Mouse (Mus musculus): ENCODE data around the gene Tcn2. TPM values are rescaled to one million over a fixed set of nuclear protein-coding genes. Genes with fewer than 3 reads are reported as not detected.
"Not testable (repeated sequence)": the region's sequence is repeated elsewhere in the genome, so short reads cannot be mapped to it uniquely, and the experiment has no call there.

Gene Tcn2
- 10 to 100 TPM; 15.3 to 15.5 TPM for total RNA-seq (2021)
- long read RNA-seq, experiment 1, transcript Tcn2-207 (10 exons, 2,027 nt), result major isoform, 5 of 19 reads
- long read RNA-seq, experiment 1, partial matches to known transcripts, result 5 of 19 reads
- long read RNA-seq, experiment 1, other reads (novel, unspliced or antisense), result 6 of 19 reads
- long read RNA-seq, experiment 2, partial matches to known transcripts, result 9 of 23 reads
- long read RNA-seq, experiment 2, other reads (novel, unspliced or antisense), result 9 of 23 reads

DNA sequence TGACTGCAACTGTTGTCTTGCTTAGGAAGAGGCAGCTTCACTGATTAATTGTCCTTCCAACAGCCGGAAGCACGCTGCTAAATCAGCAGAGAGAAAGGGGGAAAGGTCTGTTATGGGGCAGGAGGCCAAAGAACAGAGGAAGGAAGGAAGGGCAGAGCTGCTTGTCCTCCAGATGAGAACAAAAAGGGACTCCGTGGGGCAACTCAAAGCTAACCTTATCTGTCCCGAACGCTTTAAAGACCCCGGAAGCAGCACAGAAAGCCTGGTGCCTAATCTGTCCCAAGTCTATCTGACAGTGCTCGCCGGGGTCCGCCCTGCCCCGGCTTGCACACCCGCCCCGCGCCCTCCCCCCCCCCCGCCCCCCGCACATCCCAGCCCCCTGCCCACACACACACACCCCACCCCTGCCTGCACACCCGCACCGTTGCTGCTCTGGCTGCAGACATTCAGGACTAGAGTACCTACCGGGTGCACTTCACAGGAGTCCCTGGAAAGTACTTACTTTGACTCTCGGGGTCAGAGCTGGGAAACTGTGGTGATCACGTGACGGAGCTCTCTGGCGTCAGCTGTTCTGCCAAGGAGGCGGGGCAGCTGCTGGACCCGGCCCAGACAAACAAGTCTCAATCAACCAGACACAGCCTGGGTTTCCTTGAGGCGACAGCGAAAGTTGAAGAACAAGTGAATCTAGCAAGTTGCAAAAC lies at the start of gene Tcn2:
TSS of gene Tcn2 (minus strand) at position 649 of the 701 bp plus-strand sequence.
- intact Hi-C loops (cut with DNase I), result no loop called here
- DNase-seq, result peak; percentile 79 to 84

DNA sequence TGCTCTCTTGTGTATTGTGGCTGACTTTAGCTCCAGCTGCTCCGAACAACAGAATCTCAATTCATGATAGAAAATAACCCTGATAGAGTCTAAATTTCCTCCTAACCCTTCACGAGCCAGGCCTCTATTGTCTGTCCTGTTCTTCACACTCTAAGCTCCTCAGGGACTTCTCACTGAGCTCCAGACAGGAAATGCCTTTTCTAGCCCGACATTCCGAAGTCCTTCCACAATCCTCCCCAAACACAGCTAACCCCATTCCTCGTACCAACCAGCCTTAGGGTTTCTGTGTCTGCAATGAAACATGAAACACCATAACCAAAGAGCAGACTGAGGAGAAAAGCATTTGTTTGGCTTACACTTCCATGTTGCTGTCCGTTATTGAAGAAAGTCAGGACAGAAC lies 49.6 kb upstream of the Tcn2 start:
- intact Hi-C loops (cut with DNase I), result no loop called here
- no peak for DNase-seq

DNA sequence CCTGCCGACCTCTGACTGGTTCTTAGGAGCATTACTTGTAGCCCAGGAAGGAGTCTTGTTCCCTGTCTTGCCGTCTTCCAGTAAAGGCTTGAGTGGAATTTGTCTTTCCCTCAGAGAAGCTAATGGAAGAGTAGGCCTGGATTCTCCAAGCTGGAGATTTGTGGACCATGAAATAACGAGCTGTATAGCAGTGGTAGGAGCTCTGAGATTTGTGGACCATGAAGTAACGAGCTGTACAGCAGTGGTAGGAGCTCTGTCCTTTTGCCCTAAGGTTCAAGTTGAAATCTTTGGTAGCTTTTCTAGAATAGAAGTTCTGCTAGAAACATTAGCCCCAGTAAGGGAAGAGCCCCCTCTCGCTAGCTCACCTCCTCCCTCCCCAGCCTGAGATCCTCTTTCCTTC lies 46.5 kb upstream of the Tcn2 start:
- DNase-seq, result no peak
- intact Hi-C loops (cut with DNase I), result no loop called here

DNA sequence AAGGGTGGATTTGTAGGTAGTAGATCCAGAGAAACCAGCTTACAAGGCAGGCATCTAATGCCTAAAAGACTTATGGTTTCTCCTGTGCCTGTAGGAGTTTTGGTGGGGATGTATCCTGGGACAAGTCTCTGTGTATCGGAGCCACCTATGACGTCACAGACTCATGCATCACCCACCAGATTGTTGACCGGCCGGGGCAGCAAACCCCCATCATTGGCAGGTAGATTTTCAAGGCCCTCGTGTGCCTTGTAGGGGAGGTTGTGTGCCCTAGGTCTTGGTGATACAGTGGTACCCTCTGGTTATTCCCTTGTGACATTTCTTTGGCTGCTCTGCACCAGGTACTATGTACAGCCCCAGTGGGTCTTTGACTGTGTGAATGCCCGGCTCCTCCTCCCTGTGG lies 44.7 kb upstream of the Tcn2 start, which contains the start of gene 4930556J24Rik:
TSS of gene 4930556J24Rik (minus strand) at position 101 of the 400 bp plus-strand sequence.
- intact Hi-C loops (cut with DNase I), result no loop called here
- DNase-seq, result no peak

DNA sequence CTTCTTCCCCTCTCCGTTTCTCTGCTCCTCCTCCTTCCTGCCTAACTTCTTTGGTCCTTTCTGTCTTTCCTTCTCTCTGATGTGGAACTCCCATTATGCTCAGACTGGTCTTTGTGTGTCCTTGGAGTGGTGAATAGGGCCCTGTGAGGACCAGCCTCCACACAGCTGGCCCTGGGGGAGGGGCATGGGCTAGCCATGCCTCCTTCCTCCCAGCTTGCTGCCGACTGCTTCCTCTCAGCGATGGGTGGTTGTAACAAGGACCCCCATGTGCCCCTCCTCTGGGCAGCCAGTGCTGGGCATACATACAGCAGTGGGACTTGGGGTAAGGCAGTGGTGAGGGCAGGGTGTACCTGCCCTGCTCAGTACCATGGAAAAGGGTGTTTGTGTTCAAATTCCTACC lies 42.4 kb upstream of the Tcn2 start:
- intact Hi-C loops (cut with DNase I), result no loop called here
- peak in 1 of 2 experiments; percentile 8 for DNase-seq

DNA sequence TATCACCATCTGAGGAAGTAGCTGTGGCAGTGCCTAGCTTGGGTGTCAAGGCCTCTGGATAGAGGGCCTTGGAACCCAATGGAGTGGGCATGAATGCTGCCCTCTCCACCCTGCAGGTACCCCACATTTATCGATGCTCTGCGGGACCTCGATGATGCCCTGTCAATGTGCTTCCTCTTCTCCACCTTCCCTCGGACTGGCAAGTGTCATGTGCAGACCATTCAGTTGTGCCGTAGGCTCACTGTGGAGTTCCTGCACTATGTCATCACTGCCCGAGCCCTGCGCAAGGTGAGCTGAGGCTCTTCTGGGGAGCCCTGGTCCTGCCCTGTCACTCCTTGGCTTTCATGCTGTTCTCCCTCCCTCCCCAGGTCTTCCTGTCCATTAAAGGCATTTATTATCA lies 41.1 kb upstream of the Tcn2 start:
- intact Hi-C loops (cut with DNase I), result no loop called here
- DNase-seq, result peak in 1 of 2 experiments; percentile 9

DNA sequence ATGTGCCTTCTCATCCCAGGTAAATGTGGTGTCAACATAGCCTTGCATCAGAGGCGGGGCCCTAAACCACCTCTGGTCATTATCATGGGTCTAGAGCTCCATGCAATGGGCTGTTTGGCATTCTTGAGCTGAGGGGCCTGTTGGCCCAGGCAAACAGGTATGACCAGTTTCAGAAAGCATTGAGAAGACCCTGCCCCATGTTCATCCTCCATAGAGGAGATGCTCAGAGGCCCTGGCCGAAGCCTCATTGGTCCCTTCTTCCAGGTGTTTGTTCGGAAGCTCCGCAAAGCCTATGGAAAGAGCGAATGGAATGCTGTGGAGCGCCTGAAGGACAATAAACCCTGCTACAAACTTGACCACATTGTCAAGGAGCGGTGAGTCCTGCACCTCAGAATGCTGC lies 38.4 kb upstream of the Tcn2 start:
- no peak for DNase-seq
- intact Hi-C loops (cut with DNase I), result no loop called here

DNA sequence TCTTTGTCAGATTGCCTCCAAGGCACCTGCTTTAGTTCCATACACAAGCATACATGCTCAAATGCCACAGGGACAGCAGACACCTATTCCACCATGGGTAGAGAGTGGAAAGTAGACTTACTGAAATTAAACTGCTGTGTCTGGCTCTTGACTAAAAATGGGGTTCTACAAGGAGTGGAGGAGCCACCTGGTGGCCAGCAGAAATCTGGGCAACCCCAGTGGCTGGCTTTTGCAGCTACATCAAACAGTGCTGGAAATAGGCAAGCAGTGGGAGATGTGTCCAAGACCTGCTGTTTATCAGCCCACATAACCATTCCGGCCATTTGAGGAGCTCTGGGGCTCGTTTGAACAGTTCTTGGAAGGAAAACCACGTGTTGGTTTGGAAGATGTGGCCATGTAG lies 37.9 kb upstream of the Tcn2 start:
- intact Hi-C loops (cut with DNase I), result no loop called here
- no peak for DNase-seq

DNA sequence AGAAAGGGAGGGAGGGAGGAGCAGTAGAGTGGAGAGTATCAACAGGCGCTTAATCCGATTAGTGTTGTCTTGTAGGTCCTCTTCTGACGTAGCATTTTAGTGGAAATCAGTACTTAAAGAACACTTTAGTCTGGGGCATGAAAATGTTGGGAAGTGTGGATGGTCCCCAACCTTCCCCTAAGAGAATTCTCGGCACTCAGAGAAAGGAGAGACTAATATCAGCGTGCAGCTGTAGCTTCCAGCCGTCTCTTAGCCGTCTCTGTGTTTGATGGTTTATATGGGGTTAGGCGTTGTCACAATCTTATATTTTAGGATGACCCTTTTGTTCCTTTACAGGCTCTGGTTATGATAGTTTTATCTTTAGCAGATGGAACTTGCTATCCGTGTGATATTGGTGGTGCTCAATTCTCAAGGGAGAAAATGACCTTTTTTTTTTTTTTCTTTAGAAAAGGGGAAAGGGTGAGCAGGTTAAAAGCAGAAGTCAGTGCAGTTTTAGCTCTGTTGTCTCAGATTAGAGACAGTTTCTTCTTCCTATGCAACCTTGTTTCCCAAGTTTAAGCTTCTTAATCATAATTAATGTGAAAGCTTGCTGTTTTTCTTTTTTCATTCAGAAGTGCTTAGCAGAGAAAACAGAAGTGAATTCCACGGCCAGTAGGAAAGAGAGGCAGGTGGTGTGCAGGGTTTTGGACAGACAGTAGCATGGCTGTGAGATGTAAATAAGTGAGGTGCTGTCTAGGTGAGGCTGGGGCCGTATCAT lies 32.6 kb upstream of the Tcn2 start:
- intact Hi-C loops (cut with DNase I), result no loop called here

DNA sequence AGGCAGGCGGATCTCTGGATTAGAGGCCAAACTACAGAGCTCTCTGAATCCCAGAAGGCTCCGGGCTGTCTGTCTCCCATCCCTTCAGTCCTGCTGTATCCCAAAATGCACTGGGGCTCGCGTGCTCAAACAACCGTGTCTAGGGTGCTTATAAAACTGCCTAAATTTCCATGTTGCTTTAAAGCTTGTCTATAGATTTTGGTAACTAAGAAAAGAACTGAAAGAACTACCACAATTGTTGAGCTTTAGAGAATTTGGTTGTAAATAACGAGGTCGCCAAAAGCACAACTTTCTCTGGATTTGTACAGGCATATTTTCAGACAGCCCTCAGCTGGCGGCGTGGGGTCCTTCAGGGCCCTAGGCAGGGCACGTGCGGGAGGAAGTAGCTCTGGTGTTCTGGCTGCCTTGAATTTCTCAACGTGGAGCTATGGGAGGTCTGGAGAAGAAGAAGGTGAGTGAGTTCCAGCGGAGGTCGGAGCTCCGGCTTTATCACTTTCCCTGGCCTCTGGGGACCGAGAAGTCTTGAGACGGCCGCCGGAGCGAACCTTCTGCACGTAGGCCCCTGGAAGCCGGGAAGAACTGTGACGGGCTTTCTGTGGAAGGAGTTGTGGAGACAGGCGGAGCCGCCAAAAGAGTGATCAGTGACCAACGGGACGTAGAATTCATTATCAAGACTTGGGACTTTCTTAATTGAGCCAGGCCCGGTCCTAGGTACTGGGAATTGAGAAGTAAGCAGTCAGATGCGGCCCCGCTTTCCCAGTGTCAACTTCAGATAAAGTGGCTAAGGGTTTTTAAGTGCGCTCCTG lies 31.9 kb upstream of the Tcn2 start, which contains the start of gene Pes1:
TSS of gene Pes1 (plus strand) at position 366 of the 806 bp plus-strand sequence.
- peak; percentile 65 to 72 for DNase-seq
- intact Hi-C loops (cut with DNase I), result no loop called here

More for the DNA sequence above, 32.6 kb upstream of the Tcn2 start:
- no peak for DNase-seq

DNA sequence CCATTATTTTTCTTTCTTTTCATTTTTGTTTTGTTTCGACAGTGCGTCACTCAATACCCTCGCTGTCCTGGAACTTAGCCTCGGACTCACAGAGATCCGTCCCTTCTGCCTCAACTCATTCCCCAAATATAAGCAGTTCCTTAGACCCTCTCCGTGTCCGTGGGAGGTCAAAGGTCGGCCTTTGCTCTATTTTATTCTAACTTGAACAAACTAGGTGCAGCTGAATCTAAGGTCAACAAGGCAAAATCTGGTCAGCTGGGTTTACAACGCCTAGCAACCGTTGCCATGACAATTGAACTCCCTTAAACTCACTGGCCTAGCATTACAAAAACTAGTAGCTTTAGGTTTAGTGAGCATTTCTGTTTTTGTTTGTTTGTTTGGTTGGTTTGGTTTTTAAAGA lies 31.2 kb upstream of the Tcn2 start:
- intact Hi-C loops (cut with DNase I), result no loop called here
- no peak for DNase-seq

DNA sequence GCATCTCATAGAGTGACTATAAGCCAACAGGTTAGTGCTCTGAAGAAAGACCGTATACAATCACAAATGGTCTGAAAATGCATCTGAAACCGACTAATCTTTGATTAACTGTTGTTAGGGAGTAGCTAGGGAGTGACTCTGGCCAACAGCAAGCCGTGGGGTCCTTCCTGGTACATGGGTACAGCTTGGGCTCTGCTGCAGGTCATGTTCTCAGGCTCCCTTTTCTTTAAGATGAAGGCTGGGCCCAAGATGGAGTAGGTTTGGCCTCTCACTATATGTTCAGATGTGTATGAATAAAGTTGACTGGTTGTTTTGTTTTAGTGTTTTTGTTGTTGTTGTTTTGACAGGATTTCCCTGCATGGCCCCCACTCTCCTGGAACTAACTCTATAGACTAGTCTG lies 29.8 kb upstream of the Tcn2 start:
- no peak for DNase-seq
- intact Hi-C loops (cut with DNase I), result no loop called here

DNA sequence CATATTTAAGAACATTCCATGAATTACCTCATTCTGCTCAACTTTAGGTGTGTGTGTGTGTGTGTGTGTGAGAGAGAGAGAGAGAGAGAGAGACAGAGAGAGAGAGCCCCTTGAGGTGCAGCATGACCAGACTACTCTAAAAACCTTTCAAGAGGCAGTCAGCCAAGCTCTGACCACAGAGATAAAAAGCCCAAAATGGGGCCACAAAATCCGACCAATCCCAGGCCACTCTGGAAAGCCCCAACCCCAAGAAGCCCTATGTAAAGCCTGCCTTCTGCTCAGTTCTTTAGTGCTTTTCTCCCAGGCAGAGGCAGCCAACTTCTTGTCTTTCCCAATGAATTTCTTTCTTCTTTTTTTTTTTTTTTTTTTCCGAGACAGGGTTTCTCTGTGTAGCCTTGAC lies 28.9 kb upstream of the Tcn2 start:
- no peak for DNase-seq
- intact Hi-C loops (cut with DNase I), result no loop called here

DNA sequence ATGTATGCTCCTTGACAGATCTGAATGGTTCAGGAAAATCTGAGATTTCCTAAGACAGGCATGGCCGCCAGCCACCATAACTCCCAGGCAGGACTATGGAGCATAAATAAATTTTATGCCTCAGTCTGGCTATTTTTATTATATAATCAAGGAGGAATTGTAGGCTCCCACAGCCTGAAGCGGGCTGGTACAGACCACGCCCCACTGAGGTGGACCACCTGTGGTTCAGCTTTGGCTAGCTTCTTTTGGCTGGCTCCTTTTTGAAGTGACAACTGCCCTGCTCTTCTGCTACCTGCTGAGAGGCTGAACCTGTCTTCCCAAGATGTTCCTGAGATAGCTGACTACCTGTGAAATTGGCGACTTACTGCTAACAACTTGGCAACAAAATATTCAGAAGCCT lies 23.4 kb upstream of the Tcn2 start:
- intact Hi-C loops (cut with DNase I); DNase-seq: not testable (repeated sequence)

DNA sequence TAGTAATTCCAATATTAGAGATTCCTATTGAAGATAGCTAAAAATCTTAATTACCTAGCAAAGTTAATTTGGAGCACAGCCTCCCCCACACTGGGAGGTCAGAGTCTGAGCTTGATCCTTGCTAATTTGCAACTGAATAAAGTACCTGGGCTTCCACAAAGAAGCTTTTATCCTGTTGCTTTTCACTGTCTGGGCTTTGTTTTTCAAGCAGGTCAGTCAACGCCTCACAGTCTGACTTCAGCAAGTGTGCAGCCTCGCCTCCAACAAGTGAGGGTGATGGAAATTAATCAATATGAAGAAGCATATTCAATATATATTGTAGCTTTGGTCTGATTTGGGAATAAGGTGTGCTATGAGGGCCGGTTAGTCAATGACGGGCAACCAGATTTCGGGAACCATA lies 22.9 kb upstream of the Tcn2 start:
- intact Hi-C loops (cut with DNase I); DNase-seq: not testable (repeated sequence)

DNA sequence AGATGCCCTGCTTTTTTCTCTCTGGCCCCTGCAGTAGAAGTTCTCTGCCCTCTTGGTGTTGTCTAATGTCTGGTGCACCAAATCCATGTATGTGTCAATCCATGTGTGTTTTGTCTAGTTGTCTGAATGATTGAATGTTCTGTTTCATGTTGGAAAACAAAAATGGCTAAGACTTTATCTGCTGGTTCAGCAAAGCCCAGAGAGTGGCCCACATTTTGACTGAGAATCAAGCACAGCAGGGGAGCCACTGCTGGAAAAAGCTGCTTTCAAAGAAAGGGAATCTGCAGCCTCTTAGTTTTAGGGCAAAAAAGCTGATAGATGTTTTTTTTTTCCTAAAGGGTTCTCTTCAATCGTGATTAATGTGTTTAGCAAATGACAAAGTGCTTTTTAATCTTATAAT lies 14.4 kb upstream of the Tcn2 start:
- intact Hi-C loops (cut with DNase I), result no loop called here
- no peak for DNase-seq

DNA sequence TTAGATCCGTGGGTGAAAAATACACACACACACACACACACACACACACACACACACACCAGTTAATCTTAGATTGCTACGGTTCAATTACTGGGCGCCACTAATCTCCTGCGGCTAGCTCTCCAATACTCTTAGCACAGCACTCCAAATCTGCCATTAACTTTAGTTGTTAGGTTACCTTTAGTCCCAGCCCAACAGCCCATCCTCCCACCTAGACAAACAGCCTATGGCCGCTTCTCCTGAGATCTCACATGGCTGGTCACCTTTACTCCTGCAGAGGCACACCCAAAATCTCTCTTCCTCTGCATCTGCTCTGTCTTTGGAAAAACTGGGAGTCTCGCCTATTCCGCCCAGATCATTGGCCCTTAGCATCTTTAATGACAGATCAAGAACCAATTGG lies 9.4 kb upstream of the Tcn2 start:
- no peak for DNase-seq
- intact Hi-C loops (cut with DNase I), result no loop called here

DNA sequence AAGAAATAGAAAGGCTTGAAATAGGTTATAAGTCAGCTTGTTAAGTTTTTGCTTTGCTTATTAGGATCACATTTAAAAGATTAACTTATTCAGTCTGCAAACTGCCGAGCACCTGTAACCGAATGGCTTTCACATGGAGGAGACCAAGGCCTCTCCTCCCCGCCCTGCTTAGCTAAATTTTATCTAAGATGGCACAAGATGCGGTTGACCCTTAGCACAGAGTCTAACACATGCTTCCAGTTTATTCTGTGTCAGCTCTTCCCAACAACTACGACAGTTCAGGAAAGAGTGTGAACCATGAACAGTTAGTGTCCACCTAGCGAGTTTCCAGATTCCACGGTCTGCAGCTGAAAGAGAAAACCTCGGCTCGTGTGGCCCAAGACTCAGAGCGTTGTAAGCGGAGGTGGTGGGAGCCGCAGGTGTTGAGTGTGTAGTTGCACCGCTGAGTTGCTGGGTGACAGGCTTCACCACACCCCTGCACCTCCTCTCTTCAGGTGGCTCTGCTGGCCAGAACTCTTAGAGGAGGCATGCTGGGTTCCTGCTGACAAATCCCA lies 5.4 kb upstream of the Tcn2 start:
- intact Hi-C loops (cut with DNase I), result no loop called here
- DNase-seq, result no peak

DNA sequence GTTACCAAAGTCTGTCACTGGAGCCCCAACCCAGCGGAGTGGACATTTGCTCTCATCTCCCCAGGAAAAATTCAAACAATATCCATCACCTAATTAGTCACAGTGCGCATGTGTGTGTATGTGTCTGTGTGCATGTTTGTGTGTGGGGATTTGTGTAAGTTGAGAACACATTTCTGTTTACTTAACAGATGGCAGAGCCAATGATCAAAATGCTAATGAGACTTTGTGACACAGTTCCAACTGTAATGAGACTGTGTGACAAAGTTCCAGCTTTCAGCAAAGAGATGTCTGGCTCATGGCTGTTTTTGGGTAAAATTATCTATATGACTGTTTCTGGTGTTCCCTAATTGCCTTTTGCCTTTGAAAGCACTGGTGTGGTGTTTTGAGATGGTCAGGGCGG lies 4.4 kb upstream of the Tcn2 start:
- DNase-seq, result no peak
- intact Hi-C loops (cut with DNase I), result no loop called here

DNA sequence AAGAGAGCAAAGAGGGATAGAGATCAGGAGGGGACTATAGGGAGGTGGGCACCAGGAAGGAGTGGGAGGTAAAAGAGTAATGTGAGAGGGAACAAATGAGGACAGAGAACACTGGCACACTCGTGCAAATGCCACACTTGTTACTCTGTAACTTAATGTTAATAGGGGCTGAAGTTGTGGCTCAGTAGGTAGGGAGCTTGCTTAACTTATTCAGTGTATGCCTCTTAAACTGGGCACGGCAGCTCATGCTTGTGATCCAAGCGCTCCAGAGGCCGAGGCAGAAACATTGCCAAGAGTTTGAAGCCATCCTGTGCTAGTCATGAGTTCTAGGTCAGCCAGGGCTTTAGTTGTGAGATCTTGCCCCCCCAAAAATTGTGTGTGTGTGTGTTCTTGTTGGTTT lies 3.2 kb upstream of the Tcn2 start:
- intact Hi-C loops (cut with DNase I), result no loop called here
- no peak for DNase-seq

All from gastrocnemius, postnatal 36 days (tissue).